Mouse (Mus musculus): ENCODE results near the gene Galnt3.

DNA sequence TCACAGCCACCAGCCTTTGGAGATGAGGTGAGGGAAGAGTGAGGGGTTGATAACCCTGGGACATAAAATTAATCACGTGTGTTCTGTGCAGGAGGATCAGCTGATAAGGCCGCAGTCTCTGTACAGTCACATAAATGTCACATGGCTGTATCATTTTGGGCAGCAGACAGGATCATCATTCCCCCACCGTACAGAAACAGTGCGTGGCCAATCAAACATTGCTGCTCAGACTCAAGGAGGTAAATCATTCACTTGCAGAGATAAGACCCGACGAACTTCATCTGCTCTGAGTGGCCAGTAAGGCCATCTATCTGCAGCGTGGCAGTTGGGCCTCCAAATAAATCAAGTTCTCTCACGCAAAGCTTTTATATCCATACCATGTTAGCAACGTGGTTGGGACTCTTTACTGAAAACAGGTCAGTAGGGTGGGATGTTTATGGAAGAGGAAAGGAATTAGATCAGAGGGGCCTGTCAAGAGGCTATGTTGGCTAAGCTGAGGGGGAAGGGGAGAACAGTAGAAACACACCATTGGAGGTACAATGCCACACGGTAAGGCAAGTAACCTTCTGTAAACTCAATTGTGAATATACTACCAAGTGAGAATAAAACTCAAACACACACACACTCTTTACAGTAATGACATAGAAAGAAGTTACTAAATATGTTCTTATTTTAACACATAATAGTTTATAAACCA, 20.9 kb downstream of the Galnt3 start:
- TF ChIP-seq CTCF (IDR thresholded peaks at IDR 0.05), result no peak
- TF ChIP-seq EP300 (IDR thresholded peaks at IDR 0.05; ENCODE audit: insufficient read depth, low read depth, low read length), result no peak
- TF ChIP-seq POLR2A (IDR thresholded peaks at IDR 0.05; ENCODE audit: insufficient read depth, low read depth, low read length), result no peak
